Mouse (Mus musculus): Measurements from ENCODE around the gene Lyrm7.

DNA sequence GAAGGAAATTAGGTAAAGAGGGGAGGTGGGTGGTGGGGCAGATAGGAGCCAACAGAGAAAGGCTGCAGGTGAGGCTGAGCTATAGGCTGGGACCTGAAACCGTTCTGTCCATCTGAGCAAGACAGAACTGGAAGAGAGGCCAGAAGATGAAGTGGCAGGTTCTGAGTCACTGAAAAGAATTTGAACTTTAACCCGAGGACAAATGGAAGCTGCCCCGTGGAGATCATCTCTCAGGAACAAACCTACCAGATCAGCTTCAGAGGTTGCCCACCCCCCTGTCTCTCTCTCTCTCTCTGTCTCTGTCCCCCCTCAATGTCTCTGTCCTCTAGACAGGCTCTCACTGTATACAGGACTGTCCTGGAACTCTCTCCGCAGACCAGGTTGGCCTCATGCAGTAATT, 38.9 kb upstream of the Lyrm7 start:
- no peak for TF ChIP-seq POLR2A (IDR thresholded peaks at IDR 0.05; ENCODE audit: borderline replicate concordance, extremely low read depth, insufficient read depth, insufficient read length, poor library complexity, severe bottlenecking)
- TF ChIP-seq CTCF (IDR thresholded peaks at IDR 0.05; ENCODE audit: borderline replicate concordance, extremely low read depth, insufficient read depth, insufficient read length) = no peak

Measured in brain, embryonic 14.5 days (tissue).